Mouse (Mus musculus): Measurements from ENCODE around the gene Mecom. TPM values are rescaled to one million over a fixed set of nuclear protein-coding genes. Genes with fewer than 3 reads are reported as not detected.

Gene Mecom
- polyA plus RNA-seq, 1 experiment from 2014 or later: 77.5 TPM

- Histone ChIP-seq H3K27me3 (ENCODE audit: insufficient read depth, low read length) (no peaks in the 10 kb centered on the region), H3K27ac (ENCODE audit: low read depth) (peak overlapping the region; percentile 63), H3K4me2 (peak overlapping the region; percentile 60), H3K9me3 (ENCODE audit: low read depth, low read length) (no peaks in the 10 kb centered on the region), H3K4me1 (ENCODE audit: insufficient read depth) (peaks cover 6% of the 10 kb centered on the region), H3K36me3 (ENCODE audit: insufficient read depth) (peaks cover 9% of the 10 kb centered on the region; the same call in 1 of the 2 replicates), H3K4me3 (ENCODE audit: low read depth, low read length) (peak overlapping the region; percentile 34), H3K9ac (peak overlapping the region; percentile 54)
- WGBS: 53% methylated on average over 5 of the region's 5 CpGs
- ATAC-seq (ENCODE audit: insufficient read depth) (no peak), DNase-seq (no peak)
- TF ChIP-seq CTCF (IDR thresholded peaks at IDR 0.05; ENCODE audit: low read depth): no peak
Measured at GRCm38 (mm10) chr3:30009596-30009995, 538.2 kb downstream of the Mecom start.

- Histone ChIP-seq H3K27me3 (ENCODE audit: insufficient read depth, low read length) (no peaks in the 10 kb centered on the region), H3K27ac (ENCODE audit: low read depth) (peak overlapping the region; percentile 51), H3K9me3 (ENCODE audit: low read depth, low read length) (no peaks in the 10 kb centered on the region), H3K9ac (no peak overlapping the region), H3K36me3 (ENCODE audit: insufficient read depth) (peaks cover 9% of the 10 kb centered on the region; the same call in 1 of the 2 replicates), H3K4me2 (peak overlapping the region; percentile 33), H3K4me1 (ENCODE audit: insufficient read depth) (peaks cover 18% of the 10 kb centered on the region), H3K4me3 (ENCODE audit: low read depth, low read length) (no peak overlapping the region)
- no peak for DNase-seq
- no peak for TF ChIP-seq CTCF (IDR thresholded peaks at IDR 0.05; ENCODE audit: low read depth)
- ATAC-seq (ENCODE audit: insufficient read depth): no peak
- 38% methylated on average over 8 of the region's 8 CpGs for WGBS
Measured at GRCm38 (mm10) chr3:30004888-30005405, 542.9 kb downstream of the Mecom start.

- Histone ChIP-seq H3K9me3 (ENCODE audit: low read depth, low read length) (no peaks in the 10 kb centered on the region), H3K36me3 (ENCODE audit: insufficient read depth) (peaks cover 22% of the 10 kb centered on the region), H3K27me3 (ENCODE audit: insufficient read depth, low read length) (no peaks in the 10 kb centered on the region), H3K9ac (no peak overlapping the region), H3K4me2 (no peak overlapping the region), H3K27ac (ENCODE audit: low read depth) (peak overlapping the region; percentile 55), H3K4me3 (ENCODE audit: low read depth, low read length) (no peak overlapping the region), H3K4me1 (ENCODE audit: insufficient read depth) (peaks cover 16% of the 10 kb centered on the region)
- DNase-seq (no peak), ATAC-seq (ENCODE audit: insufficient read depth) (no peak)
- 66% methylated on average over 7 of the region's 7 CpGs for WGBS
- TF ChIP-seq CTCF (IDR thresholded peaks at IDR 0.05; ENCODE audit: low read depth): no peak
Measured at GRCm38 (mm10) chr3:30000260-30000659, 547.5 kb downstream of the Mecom start.

- ATAC-seq (ENCODE audit: insufficient read depth): 0 out of 2 replicates have a peak, but pooled peaks have one; percentile 49
- peak; percentile 67 for TF ChIP-seq CTCF (IDR thresholded peaks at IDR 0.05; ENCODE audit: low read depth)
- Histone ChIP-seq H3K9ac (no peak overlapping the region), H3K27me3 (ENCODE audit: insufficient read depth, low read length) (no peaks in the 10 kb centered on the region), H3K4me3 (ENCODE audit: low read depth, low read length) (no peak overlapping the region), H3K4me1 (ENCODE audit: insufficient read depth) (peaks cover 7% of the 10 kb centered on the region), H3K36me3 (ENCODE audit: insufficient read depth) (peaks cover 22% of the 10 kb centered on the region), H3K27ac (ENCODE audit: low read depth) (no peak overlapping the region), H3K4me2 (no peak overlapping the region), H3K9me3 (ENCODE audit: low read depth, low read length) (no peaks in the 10 kb centered on the region)
- DNase-seq: peak; percentile 59
- WGBS: 46% methylated on average over 1 of the region's 1 CpGs
Measured at GRCm38 (mm10) chr3:29999035-29999434, 548.8 kb downstream of the Mecom start.

- WGBS: 84% methylated on average over 7 of the region's 7 CpGs
- DNase-seq (no peak), ATAC-seq (ENCODE audit: insufficient read depth) (no peak)
- no peaks in the 10 kb centered on the region for H3K9me3 ChIP-seq (ENCODE audit: low read depth, low read length)
- no peak overlapping the region for H3K27ac ChIP-seq (ENCODE audit: low read depth)
- no peak overlapping the region for H3K4me2 ChIP-seq
- TF ChIP-seq CTCF (IDR thresholded peaks at IDR 0.05; ENCODE audit: low read depth): peak; percentile 22; the same call in 1 of the 2 replicates
- no peaks in the 10 kb centered on the region for H3K27me3 ChIP-seq (ENCODE audit: insufficient read depth, low read length)
- no peak overlapping the region for H3K4me3 ChIP-seq (ENCODE audit: low read depth, low read length)
- peaks cover 24% of the 10 kb centered on the region for H3K36me3 ChIP-seq (ENCODE audit: insufficient read depth)
- H3K9ac ChIP-seq: no peak overlapping the region
- no peaks in the 10 kb centered on the region for H3K4me1 ChIP-seq (ENCODE audit: insufficient read depth)
Measured at GRCm38 (mm10) chr3:29997068-29997467, 550.7 kb downstream of the Mecom start.

DNA sequence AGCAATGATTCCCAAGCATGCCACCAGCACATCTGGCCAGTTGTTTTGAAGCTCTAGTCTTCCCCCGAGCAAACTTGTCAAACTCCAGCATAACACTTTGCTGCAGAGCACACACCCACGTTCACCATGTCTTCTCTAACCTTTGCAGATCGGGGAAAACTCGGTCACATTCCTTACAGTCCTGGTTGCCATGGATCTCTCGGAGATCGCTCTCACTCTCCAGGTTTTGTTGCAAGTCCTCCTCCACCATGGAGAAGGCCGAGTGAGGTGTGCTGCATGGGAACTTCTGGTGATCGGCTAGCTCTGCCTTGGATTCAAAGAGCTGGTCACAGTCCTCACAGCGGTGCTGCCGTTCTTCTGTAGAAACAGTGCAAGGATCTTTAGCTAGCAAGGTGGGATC, 554.5 kb downstream of the Mecom start:
- Histone ChIP-seq H3K27me3 (ENCODE audit: insufficient read depth, low read length) (no peaks in the 10 kb centered on the region), H3K9ac (no peak overlapping the region), H3K4me3 (ENCODE audit: low read depth, low read length) (no peak overlapping the region), H3K4me1 (ENCODE audit: insufficient read depth) (no peaks in the 10 kb centered on the region), H3K27ac (ENCODE audit: low read depth) (no peak overlapping the region), H3K4me2 (no peak overlapping the region), H3K36me3 (ENCODE audit: insufficient read depth) (peaks cover 31% of the 10 kb centered on the region), H3K9me3 (ENCODE audit: low read depth, low read length) (no peaks in the 10 kb centered on the region)
- no peak for TF ChIP-seq CTCF (IDR thresholded peaks at IDR 0.05; ENCODE audit: low read depth)
- WGBS: 42% methylated on average over 10 of the region's 10 CpGs
- ATAC-seq (ENCODE audit: insufficient read depth) (no peak), DNase-seq (no peak)

GRCm38 (mm10) chr3:29991523-29991922, 556.3 kb downstream of the Mecom start:
- no peak overlapping the region for H3K4me2 ChIP-seq
- H3K9ac ChIP-seq: no peak overlapping the region
- no peak for ATAC-seq (ENCODE audit: insufficient read depth)
- TF ChIP-seq CTCF (IDR thresholded peaks at IDR 0.05; ENCODE audit: low read depth): no peak
- no peaks in the 10 kb centered on the region for H3K4me1 ChIP-seq (ENCODE audit: insufficient read depth)
- H3K27me3 ChIP-seq (ENCODE audit: insufficient read depth, low read length): no peaks in the 10 kb centered on the region
- H3K4me3 ChIP-seq (ENCODE audit: low read depth, low read length): no peak overlapping the region
- H3K9me3 ChIP-seq (ENCODE audit: low read depth, low read length): no peaks in the 10 kb centered on the region
- H3K36me3 ChIP-seq (ENCODE audit: insufficient read depth): peaks cover 22% of the 10 kb centered on the region; the same call in 1 of the 2 replicates
- H3K27ac ChIP-seq (ENCODE audit: low read depth): no peak overlapping the region
- DNase-seq: no peak
- 80% methylated on average over 1 of the region's 1 CpGs for WGBS
